Mouse (Mus musculus) MEL (cell line): Measurements from ENCODE around the gene Hcrt. TPM values are rescaled to one million over a fixed set of nuclear protein-coding genes. Genes with fewer than 3 reads are reported as not detected.

ENCODE experiments used
- DNase-seq: peaks from one replicate; pipeline ENCODE4 v3.0.0; 2011; ENCODE audit warnings: low read depth, low spot score
- H3K27ac ChIP-seq: 2 replicates; pipeline ENCODE4 v1.5.1; 2012; ENCODE audit warnings: low read depth, mild to moderate bottlenecking, control low read depth, low read length, moderate library complexity; ENCODE audit not compliant: control insufficient read depth
- H3K27me3 ChIP-seq, 2 experiments: fragments of 150-350 bp in 1 of 2; sonication (generic) in 1 of 2; 2 replicates each; pipeline ENCODE4 v1.6.1; 2012; ENCODE audit warnings: low read length in 2 of 2, mild to moderate bottlenecking in 2 of 2, improper control_type of control experiment in 1 of 2, moderate library complexity in 1 of 2; ENCODE audit not compliant: insufficient read depth in 2 of 2, control insufficient read depth in 1 of 2
- H3K36me3 ChIP-seq, 2 experiments: 2 replicates each; pipeline ENCODE4 v1.6.1; 2012 to 2014; ENCODE audit warnings: low read length in 2 of 2, improper control_type of control experiment in 1 of 2, inconsistent platforms in 1 of 2, mild to moderate bottlenecking in 1 of 2; ENCODE audit not compliant: insufficient read depth in 2 of 2, control insufficient read depth in 1 of 2
- H3K4me1 ChIP-seq, 2 experiments: fragments of 150-350 bp in 1 of 2; sonication (generic) in 1 of 2; 2 replicates each; pipeline ENCODE4 v1.6.1; 2012; ENCODE audit warnings: low read length in 2 of 2, improper control_type of control experiment in 1 of 2, mild to moderate bottlenecking in 1 of 2; ENCODE audit not compliant: insufficient read depth in 2 of 2, control insufficient read depth in 1 of 2
- H3K4me3 ChIP-seq, 2 experiments: fragments of 150-350 bp in 1 of 2; sonication (generic) in 1 of 2; 2 replicates each; pipeline ENCODE4 v1.5.1; 2012; ENCODE audit warnings: low read depth in 2 of 2, low read length in 2 of 2, mild to moderate bottlenecking in 2 of 2, moderate library complexity in 2 of 2, control low read depth in 1 of 2, improper control_type of control experiment in 1 of 2; ENCODE audit not compliant: control insufficient read depth in 1 of 2, insufficient read depth in 1 of 2
- H3K79me2 ChIP-seq: 2 replicates; pipeline ENCODE4 v1.6.1; 2012; ENCODE audit warnings: mild to moderate bottlenecking, low read length, moderate library complexity; ENCODE audit not compliant: control insufficient read depth, poor library complexity, insufficient read depth
- H3K9ac ChIP-seq: 2 replicates; pipeline ENCODE4 v1.6.1; 2012; ENCODE audit warnings: low read depth, mild to moderate bottlenecking, control low read depth, low read length, moderate library complexity; ENCODE audit not compliant: control insufficient read depth, poor library complexity, severe bottlenecking
- H3K9me3 ChIP-seq: fragments of 150-350 bp; sonication (generic); replicated peaks from 2 replicates; pipeline ENCODE4 v1.6.1; 2012; ENCODE audit warnings: mild to moderate bottlenecking, low read length, improper control_type of control experiment, moderate library complexity; ENCODE audit not compliant: insufficient read depth
- BHLHE40 ChIP-seq: IDR thresholded peaks from 2 replicates; pipeline ENCODE4 v1.6.1; 2012; ENCODE audit warnings: low read depth, mild to moderate bottlenecking, inconsistent platforms, low read length, improper control_type of control experiment, borderline replicate concordance
- CHD1 ChIP-seq: IDR thresholded peaks from 2 replicates; pipeline ENCODE4 v1.6.1; 2012; ENCODE audit warnings: low read depth, mild to moderate bottlenecking, inconsistent platforms, low read length, improper control_type of control experiment
- CHD2 ChIP-seq: IDR thresholded peaks from 2 replicates; pipeline ENCODE4 v1.6.1; 2011; ENCODE audit warnings: low read length, improper control_type of control experiment
- CTCF ChIP-seq, 3 experiments: IDR thresholded peaks in 2 of 3; conservative IDR thresholded peaks in 1 of 3; 2 replicates each; pipeline ENCODE4 v1.5.1; 2011 to 2012; ENCODE audit warnings: low read length in 3 of 3, low read depth in 2 of 3, mild to moderate bottlenecking in 2 of 3, improper control_type of control experiment in 1 of 3, inconsistent platforms in 1 of 3, mixed read lengths in 1 of 3, moderate library complexity in 1 of 3; ENCODE audit not compliant: control insufficient read depth in 1 of 3, insufficient read depth in 1 of 3, poor library complexity in 1 of 3, severe bottlenecking in 1 of 3
- E2F4 ChIP-seq: IDR thresholded peaks from 2 replicates; pipeline ENCODE4 v1.6.1; 2011; ENCODE audit warnings: low read depth, low read length, improper control_type of control experiment, borderline replicate concordance
- ELF1 ChIP-seq: IDR thresholded peaks from 2 replicates; pipeline ENCODE4 v1.6.1; 2014; ENCODE audit warnings: low read depth, mild to moderate bottlenecking, inconsistent platforms, low read length, improper control_type of control experiment, moderate library complexity
- GATA1 ChIP-seq: IDR thresholded peaks from 2 replicates; pipeline ENCODE4 v1.6.1; 2011; ENCODE audit warnings: low read depth, low read length, improper control_type of control experiment
- KAT2A ChIP-seq: conservative IDR thresholded peaks from 2 replicates; pipeline ENCODE4 v1.6.1; 2012; ENCODE audit warnings: low read depth, low read length, improper control_type of control experiment, inconsistent platforms
- MAFK ChIP-seq: IDR thresholded peaks from 2 replicates; pipeline ENCODE4 v1.6.1; 2011; ENCODE audit warnings: low read depth, mild to moderate bottlenecking, low read length, improper control_type of control experiment, borderline replicate concordance
- MAX ChIP-seq: IDR thresholded peaks from 2 replicates; pipeline ENCODE4 v1.6.1; 2011; ENCODE audit warnings: low read length, improper control_type of control experiment
- MXI1 ChIP-seq: IDR thresholded peaks from 2 replicates; pipeline ENCODE4 v1.6.1; 2011; ENCODE audit warnings: mild to moderate bottlenecking, low read depth, low read length, improper control_type of control experiment
- MYC ChIP-seq: IDR thresholded peaks from 2 replicates; pipeline ENCODE4 v1.6.1; 2011; ENCODE audit warnings: low read depth, mild to moderate bottlenecking, low read length, improper control_type of control experiment, moderate library complexity
- NELFE ChIP-seq: IDR thresholded peaks from 2 replicates; pipeline ENCODE4 v1.6.1; 2011; ENCODE audit warnings: low read depth, low read length, improper control_type of control experiment
- NRF1 ChIP-seq: IDR thresholded peaks from 2 replicates; pipeline ENCODE4 v1.6.1; 2014; ENCODE audit warnings: low read depth, mild to moderate bottlenecking, inconsistent platforms, low read length, improper control_type of control experiment, moderate library complexity; ENCODE audit not compliant: poor library complexity, insufficient read depth, severe bottlenecking
- POLR2AphosphoS2 ChIP-seq: IDR thresholded peaks from 2 replicates; pipeline ENCODE4 v1.6.1; 2011; ENCODE audit warnings: low read length, improper control_type of control experiment
- POLR2AphosphoS5 ChIP-seq: IDR thresholded peaks from 2 replicates; pipeline ENCODE4 v1.6.1; 2012; ENCODE audit warnings: low read depth, borderline replicate concordance, mild to moderate bottlenecking, inconsistent platforms, low read length, moderate library complexity, mixed read lengths
- RAD21 ChIP-seq: IDR thresholded peaks from 2 replicates; pipeline ENCODE4 v1.6.1; 2011; ENCODE audit warnings: mild to moderate bottlenecking, low read depth, low read length, improper control_type of control experiment
- RCOR1 ChIP-seq: IDR thresholded peaks from 2 replicates; pipeline ENCODE4 v1.6.1; 2012; ENCODE audit warnings: low read depth, mild to moderate bottlenecking, inconsistent platforms, low read length, improper control_type of control experiment
- SIN3A ChIP-seq: IDR thresholded peaks from 2 replicates; pipeline ENCODE4 v1.6.1; 2012; ENCODE audit warnings: low read length, improper control_type of control experiment, inconsistent platforms
- SMC3 ChIP-seq: IDR thresholded peaks from 2 replicates; pipeline ENCODE4 v1.6.1; 2011; ENCODE audit warnings: low read depth, low read length, improper control_type of control experiment
- TAL1 ChIP-seq: IDR thresholded peaks from 2 replicates; pipeline ENCODE4 v1.6.1; 2012; ENCODE audit warnings: mild to moderate bottlenecking, inconsistent platforms, low read length, moderate library complexity, mixed read lengths
- TBP ChIP-seq: IDR thresholded peaks from 2 replicates; pipeline ENCODE4 v1.8.0; 2011; ENCODE audit warnings: low read depth, low read length, improper control_type of control experiment
- TCF12 ChIP-seq: IDR thresholded peaks from 2 replicates; pipeline ENCODE4 v1.6.1; 2014; ENCODE audit warnings: low read depth, mild to moderate bottlenecking, inconsistent platforms, low read length, improper control_type of control experiment, moderate library complexity
- UBTF ChIP-seq: IDR thresholded peaks from 2 replicates; pipeline ENCODE4 v1.6.1; 2012; ENCODE audit warnings: low read depth, mild to moderate bottlenecking, inconsistent platforms, low read length, improper control_type of control experiment, moderate library complexity, borderline replicate concordance; ENCODE audit not compliant: insufficient read depth
- USF2 ChIP-seq, 2 experiments: IDR thresholded peaks; 2 replicates each; pipeline ENCODE4 v1.6.1; 2011 to 2012; ENCODE audit warnings: improper control_type of control experiment in 2 of 2, low read length in 2 of 2, borderline replicate concordance in 1 of 2, inconsistent platforms in 1 of 2, low read depth in 1 of 2, mild to moderate bottlenecking in 1 of 2; ENCODE audit not compliant: insufficient read depth in 1 of 2
- ZNF384 ChIP-seq: IDR thresholded peaks from 2 replicates; pipeline ENCODE4 v1.6.1; 2012; ENCODE audit warnings: low read depth, mild to moderate bottlenecking, inconsistent platforms, low read length, improper control_type of control experiment
- polyA plus RNA-seq, 2 experiments: library from polyadenylated mRNA; stranded (reverse) in 1 of 2; unstranded in 1 of 2; fragments of >175 nt in 1 of 2; fragments of >200 nt in 1 of 2; gene quantifications; 2 replicates each; pipeline versions ENCODE4 v1.2.1 to v1.2.4; 2012; ENCODE audit warnings: low replicate concordance in 2 of 2, low read depth in 1 of 2; ENCODE audit not compliant: insufficient read length in 2 of 2, insufficient read depth in 1 of 2, missing spikeins in 1 of 2
- total RNA-seq: library from RNA; depleted of rRNA; stranded (reverse); fragments of 300-350 nt; gene quantifications from 2 replicates; pipeline ENCODE4 v1.2.3, GENCODE M21; 2012

Hcrt gene
- total and polyA plus RNA-seq, 3 experiments, result not detected

DNA sequence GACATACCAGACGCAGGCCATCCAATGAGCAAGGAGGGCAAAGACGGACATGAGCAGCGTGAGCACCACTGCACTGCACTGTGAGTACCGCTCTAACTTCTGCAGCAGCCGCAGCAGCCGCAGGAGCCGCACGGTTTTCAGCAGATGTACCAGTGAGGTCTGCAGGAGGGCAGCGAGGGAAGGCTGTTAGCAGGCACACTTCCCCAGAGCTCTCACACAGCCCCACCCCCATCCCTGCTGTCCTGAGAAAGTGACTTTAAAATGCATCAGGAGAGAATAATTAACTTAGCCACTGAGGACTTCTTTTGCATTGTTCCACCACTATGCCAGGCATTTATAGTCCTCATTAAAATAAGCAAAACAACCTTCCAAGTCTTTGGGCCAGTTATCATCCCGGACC, 10.4 kb downstream of the Hcrt start:
- DNase-seq, result no peak
- Histone ChIP-seq H3K27me3 (no peaks in the 10 kb centered on the region), H3K27ac (no peak overlapping the region), H3K36me3 (0 out of 4 replicates have a peak, but pooled peaks cover 0 to 5% of the 10 kb centered on the region in 2 experiments), H3K4me3 (no peak overlapping the region), H3K9me3 (no peaks in the 10 kb centered on the region), H3K79me2 (no peaks in the 10 kb centered on the region), H3K4me1 (peaks cover 3 to 9% of the 10 kb centered on the region in 2 experiments; a peak in 3 of 4 replicates), H3K9ac (no peak overlapping the region)
- TF ChIP-seq SMC3 (no peak), SIN3A (no peak), UBTF (no peak), POLR2AphosphoS2 (no peak), CHD1 (no peak), RCOR1 (no peak), ZNF384 (no peak), TCF12 (no peak), KAT2A (no peak), CTCF (IDR thresholded peaks at IDR 0.05 in 2 of 3, conservative IDR thresholded peaks at IDR 0.05 in 1 of 3; ENCODE audit: control insufficient read depth in 1 of 3, insufficient read depth in 1 of 3, low read depth in 2 of 3, low read length in 3 of 3, poor library complexity in 1 of 3, severe bottlenecking in 1 of 3) (no peak), GATA1 (no peak), CHD2 (no peak), MAFK (no peak), RAD21 (no peak), TBP (no peak), MXI1 (no peak), E2F4 (no peak), TAL1 (no peak), USF2 (IDR thresholded peaks at IDR 0.05; ENCODE audit: borderline replicate concordance in 1 of 2, insufficient read depth in 1 of 2, low read depth in 1 of 2, low read length in 2 of 2) (no peak)

- no peak for TF ChIP-seq NELFE
- TF ChIP-seq CHD2, result no peak
- TF ChIP-seq MAX, result no peak
- TF ChIP-seq E2F4, result no peak
- TF ChIP-seq TAL1, result no peak
- no peak for TF ChIP-seq MYC
- no peak for TF ChIP-seq TCF12
- TF ChIP-seq POLR2AphosphoS5, result no peak
- TF ChIP-seq NRF1, result no peak
- no peak for TF ChIP-seq RAD21
- TF ChIP-seq SMC3, result no peak
- TF ChIP-seq ELF1, result no peak
- TF ChIP-seq BHLHE40, result no peak
- H3K36me3 ChIP-seq, result 0 out of 4 replicates have a peak, but pooled peaks cover 0 to 5% of the 10 kb centered on the region in 2 experiments
- H3K4me3 ChIP-seq, result no peak overlapping the region
- H3K9ac ChIP-seq, result no peak overlapping the region
- no peaks in the 10 kb centered on the region for H3K9me3 ChIP-seq
- peaks cover 3 to 9% of the 10 kb centered on the region in 2 experiments; a peak in 3 of 4 replicates for H3K4me1 ChIP-seq
- no peak overlapping the region for H3K27ac ChIP-seq
- H3K79me2 ChIP-seq, result no peaks in the 10 kb centered on the region
- no peaks in the 10 kb centered on the region for H3K27me3 ChIP-seq
- no peak for DNase-seq
Observed at GRCm38 (mm10) chr11:100750127-100750526, 12.6 kb downstream of the Hcrt start.
